Mouse (Mus musculus) frontal cortex, postnatal 36 days (tissue): ENCODE measurements at regions not wholly inside any gene's neighbourhood (a gene's known extent, or its start where the extent isn't known, plus 50 kb on each side); places are given as distances from the start of the nearest gene placed in this dataset.

Source experiments
- DNase-seq, 2 experiments: peaks; one replicate each; pipeline ENCODE4 v3.0.0; 2022; ENCODE audit warnings: low spot score in 2 of 2

GRCm38 (mm10) chr12:110026033-110026750 lies 252.7 kb upstream of the Dio3 start:
- DNase-seq, result no peak

- no peak for DNase-seq
Observed at GRCm38 (mm10) chr12:110027345-110027744, 251.5 kb upstream of the Dio3 start.

GRCm38 (mm10) chr12:110027976-110028375 lies 250.9 kb upstream of the Dio3 start:
- no peak for DNase-seq

GRCm38 (mm10) chr12:110028646-110029045 lies 250.2 kb upstream of the Dio3 start:
- no peak for DNase-seq

GRCm38 (mm10) chr12:110031326-110031725 lies 247.5 kb upstream of the Dio3 start:
- DNase-seq, result no peak

GRCm38 (mm10) chr12:110035171-110035570 lies 243.7 kb upstream of the Dio3 start:
- no peak for DNase-seq

- DNase-seq, result peak; percentile 43 to 46
Observed at GRCm38 (mm10) chr12:110040682-110041081, 238.2 kb upstream of the Dio3 start.

GRCm38 (mm10) chr12:110041782-110042181 lies 237.1 kb upstream of the Dio3 start:
- DNase-seq, result no peak

- no peak for DNase-seq
Observed at GRCm38 (mm10) chr12:110044266-110044665, 234.6 kb upstream of the Dio3 start.

- no peak for DNase-seq
Observed at GRCm38 (mm10) chr12:110044721-110045120, 234.1 kb upstream of the Dio3 start.

GRCm38 (mm10) chr12:110045770-110046330 lies 233.0 kb upstream of the Dio3 start:
- no peak for DNase-seq

GRCm38 (mm10) chr12:110046613-110047012 lies 232.3 kb upstream of the Dio3 start:
- no peak for DNase-seq

GRCm38 (mm10) chr12:110047466-110048250 lies 231.2 kb upstream of the Dio3 start:
- DNase-seq, result peak; percentile 19 to 31

- DNase-seq, result peak; percentile 61 to 65
Observed at GRCm38 (mm10) chr12:110049154-110049736, 229.6 kb upstream of the Dio3 start.

- no peak for DNase-seq
Observed at GRCm38 (mm10) chr12:110059321-110059720, 219.5 kb upstream of the Dio3 start.

- DNase-seq, result no peak
Observed at GRCm38 (mm10) chr12:110061961-110062360, 216.9 kb upstream of the Dio3 start.

GRCm38 (mm10) chr12:110063013-110063412 lies 215.9 kb upstream of the Dio3 start:
- DNase-seq, result no peak

GRCm38 (mm10) chr12:110066361-110066885 lies 212.4 kb upstream of the Dio3 start:
- DNase-seq, result no peak

- no peak for DNase-seq
Observed at GRCm38 (mm10) chr12:110070506-110070905, 208.4 kb upstream of the Dio3 start.

- DNase-seq, result no peak
Observed at GRCm38 (mm10) chr12:110071823-110072222, 207.0 kb upstream of the Dio3 start.

GRCm38 (mm10) chr12:110074921-110075320 lies 203.9 kb upstream of the Dio3 start:
- no peak for DNase-seq

- DNase-seq, result no peak
Observed at GRCm38 (mm10) chr12:110077211-110077884, 201.5 kb upstream of the Dio3 start.
